Mouse (Mus musculus) lung, postnatal 14 days (tissue): ENCODE measurements at regions not wholly inside any gene's neighbourhood (a gene's known extent, or its start where the extent isn't known, plus 50 kb on each side); places are given as distances from the start of the nearest gene placed in this dataset.

ENCODE experiments used
- DNase-seq: peaks from one replicate; pipeline ENCODE4 v3.0.0; 2021

- DNase-seq = no peak
These were observed 70.6 kb upstream of the Slc24a4 start for GRCm38 (mm10) chr12:102057979-102058378.

GRCm38 (mm10) chr12:102058428-102058827, 70.1 kb upstream of the Slc24a4 start:
- DNase-seq = no peak

GRCm38 (mm10) chr12:102061096-102061495, 67.4 kb upstream of the Slc24a4 start:
- DNase-seq = no peak

GRCm38 (mm10) chr12:102061657-102062614, 66.6 kb upstream of the Slc24a4 start:
- DNase-seq = no peak

GRCm38 (mm10) chr12:102062648-102063047, 65.9 kb upstream of the Slc24a4 start:
- DNase-seq = peak; percentile 16

GRCm38 (mm10) chr12:102063211-102063610, 65.3 kb upstream of the Slc24a4 start:
- no peak for DNase-seq

GRCm38 (mm10) chr12:102064710-102065325, 63.7 kb upstream of the Slc24a4 start:
- no peak for DNase-seq

GRCm38 (mm10) chr12:102067685-102068084, 60.8 kb upstream of the Slc24a4 start:
- no peak for DNase-seq

GRCm38 (mm10) chr12:102069521-102070201, 58.9 kb upstream of the Slc24a4 start:
- DNase-seq = peak; percentile 22

GRCm38 (mm10) chr12:102071888-102072619, 56.5 kb upstream of the Slc24a4 start:
- no peak for DNase-seq

GRCm38 (mm10) chr12:102073540-102073939, 55.0 kb upstream of the Slc24a4 start:
- DNase-seq = no peak

GRCm38 (mm10) chr12:102076298-102076697, 52.2 kb upstream of the Slc24a4 start:
- no peak for DNase-seq
